Mouse (Mus musculus): ENCODE results near the gene Bcas3.

- no peak for TF ChIP-seq CTCF (IDR thresholded peaks at IDR 0.05; ENCODE audit: extremely low read depth, insufficient read depth, insufficient read length, insufficient replicate concordance)
- no peak for TF ChIP-seq POLR2A (IDR thresholded peaks at IDR 0.05; ENCODE audit: low read depth, low read length)
These were observed 345.3 kb downstream of the Bcas3 start for GRCm38 (mm10) chr11:85698242-85698641.
